Comparison of ENCODE assay signal across 7 mouse cellular contexts in the genomic region with DNA sequence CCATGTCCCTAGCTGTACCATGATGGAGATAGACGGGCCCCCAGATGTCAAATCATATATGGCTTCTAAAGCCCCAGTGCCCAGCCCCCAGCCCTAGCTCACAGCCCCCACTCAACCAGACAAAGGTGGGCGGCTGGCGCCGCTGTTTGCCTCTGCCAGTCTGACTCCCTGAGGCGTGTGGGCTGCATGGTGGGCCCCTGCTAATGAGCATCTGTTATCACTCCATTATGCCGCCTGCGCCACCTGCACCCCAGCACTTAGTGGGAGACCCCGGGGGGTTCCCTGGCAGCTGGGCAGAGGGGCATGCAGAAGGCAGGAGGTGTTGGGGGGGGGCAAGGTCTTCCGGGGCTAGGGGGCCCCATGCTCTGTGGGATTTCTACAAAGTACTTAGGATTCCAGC. TPM values are rescaled to one million over a fixed set of nuclear protein-coding genes. Genes with fewer than 3 reads are reported as not detected.
DNase-seq lines count a peak whose midpoint lies in the region; ATAC-seq lines count a peak whose summit lies in the region.

No protein-coding gene starts in this region.

- no peak overlapping the region; the same call in 1 of the 2 replicates for H3K9ac ChIP-seq in neural tube, embryonic 11.5 days (ENCODE audit: low read length)
- H3K9ac ChIP-seq in hindbrain, embryonic 11.5 days (ENCODE audit: low read depth, low read length): no peak overlapping the region
- peak overlapping the region; percentile 45 for H3K9ac ChIP-seq in liver, embryonic 16.5 days (ENCODE audit: low read depth, low read length)

- H3K36me3 ChIP-seq in neural tube, embryonic 11.5 days (ENCODE audit: control insufficient read depth, insufficient read depth, low read length): no peaks in the 10 kb centered on the region
- H3K36me3 ChIP-seq in hindbrain, embryonic 11.5 days (ENCODE audit: control insufficient read depth, insufficient read depth, low read length): no peaks in the 10 kb centered on the region
- no peaks in the 10 kb centered on the region for H3K36me3 ChIP-seq in liver, embryonic 16.5 days (ENCODE audit: control insufficient read depth, insufficient read depth)

- H3K9me3 ChIP-seq in neural tube, embryonic 11.5 days (ENCODE audit: control insufficient read depth, low read length): no peaks in the 10 kb centered on the region
- no peaks in the 10 kb centered on the region for H3K9me3 ChIP-seq in hindbrain, embryonic 11.5 days (ENCODE audit: control insufficient read depth, low read length)
- H3K9me3 ChIP-seq in liver, embryonic 16.5 days (replicated peaks; ENCODE audit: control insufficient read depth, low read length): no peaks in the 10 kb centered on the region

- peak; percentile 67 for ATAC-seq in neural tube, embryonic 11.5 days (ENCODE audit: insufficient read depth, low FRiP score, low TSS enrichment)
- ATAC-seq in hindbrain, embryonic 11.5 days (ENCODE audit: low FRiP score): peak; percentile 75
- no peak for ATAC-seq in liver, embryonic 16.5 days (ENCODE audit: low read depth)

- 36% methylated on average over 9 of the region's 9 CpGs for WGBS in neural tube, embryonic 11.5 days
- 39% methylated on average over 9 of the region's 9 CpGs for WGBS in hindbrain, embryonic 11.5 days
- WGBS in liver, embryonic 16.5 days (ENCODE audit: insufficient replicate concordance): 15% methylated on average over 9 of the region's 9 CpGs

- peak; percentile 53 for DNase-seq in neural tube, embryonic 11.5 days (ENCODE audit: low spot score)
- DNase-seq in neural tube, embryonic 10.5 days (ENCODE audit: extremely low spot score, low spot score): no peak
- peak; percentile 51 for DNase-seq in hindbrain, embryonic 11.5 days (ENCODE audit: low spot score)
- peak; percentile 67 for DNase-seq in thymus, postnatal 4 days
- no peak for DNase-seq in layer of hippocampus, adult 8-10 months (ENCODE audit: low spot score in 2 of 2)
- DNase-seq in spleen, adult 18-20 months: no peak

- no peak overlapping the region for H3K4me2 ChIP-seq in neural tube, embryonic 11.5 days (ENCODE audit: low read depth)
- H3K4me2 ChIP-seq in hindbrain, embryonic 11.5 days (replicated peaks; ENCODE audit: low read depth, low read length): no peak overlapping the region
- peak overlapping the region; percentile 73 for H3K4me2 ChIP-seq in liver, embryonic 16.5 days (ENCODE audit: low read depth, low read length)

- no peak overlapping the region for H3K27ac ChIP-seq in neural tube, embryonic 11.5 days (ENCODE audit: low read depth, low read length)
- no peak overlapping the region for H3K27ac ChIP-seq in hindbrain, embryonic 11.5 days (ENCODE audit: low read depth, low read length)
- no peak overlapping the region for H3K27ac ChIP-seq in liver, embryonic 16.5 days (ENCODE audit: low read length)

- H3K27me3 ChIP-seq in neural tube, embryonic 11.5 days (ENCODE audit: control insufficient read depth, insufficient read depth, low read length): 0 out of 2 replicates have a peak, but pooled peaks cover 5% of the 10 kb centered on the region
- no peaks in the 10 kb centered on the region for H3K27me3 ChIP-seq in hindbrain, embryonic 11.5 days (ENCODE audit: control insufficient read depth, insufficient read depth, low read length)
- H3K27me3 ChIP-seq in liver, embryonic 16.5 days (ENCODE audit: control insufficient read depth, insufficient read depth, low read depth, low read length): no peaks in the 10 kb centered on the region; the same call in 1 of the 2 replicates

- no peak overlapping the region for H3K4me3 ChIP-seq in neural tube, embryonic 11.5 days (ENCODE audit: low read depth, low read length)
- no peak overlapping the region for H3K4me3 ChIP-seq in hindbrain, embryonic 11.5 days (ENCODE audit: low read depth, low read length)
- H3K4me3 ChIP-seq in liver, embryonic 16.5 days (ENCODE audit: low read depth, low read length): peak overlapping the region; percentile 50

- H3K4me1 ChIP-seq in neural tube, embryonic 11.5 days (ENCODE audit: control insufficient read depth, insufficient read depth, low read length): peaks cover 16% of the 10 kb centered on the region
- peaks cover 4% of the 10 kb centered on the region for H3K4me1 ChIP-seq in hindbrain, embryonic 11.5 days (replicated peaks; ENCODE audit: control insufficient read depth, insufficient read depth, low read length)
- H3K4me1 ChIP-seq in liver, embryonic 16.5 days (ENCODE audit: control insufficient read depth, low read depth, low read length): peaks cover 67% of the 10 kb centered on the region

RNA-seq across cellular contexts. Expression of a gene that starts 3.6 kb away (rescaled TPM):
- 133 and 140 TPM in 2 replicates for polyA plus RNA-seq in neural tube, embryonic 11.5 days (2014; fragmentation: Nextera tagmentation; extraction: Ambion mirVana)
- polyA plus RNA-seq in hindbrain, embryonic 11.5 days (2014; fragmentation: Nextera tagmentation; extraction: Ambion mirVana): 138 and 160 TPM in 2 replicates
- 45.0 and 50.6 TPM in 2 replicates for polyA plus RNA-seq in liver, embryonic 16.5 days (2015; fragmentation: Nextera tagmentation; extraction: Ambion mirVana)
- total RNA-seq in layer of hippocampus, adult 8-10 months (2022): 10 to 100 TPM; 81.5 to 97.4 (median 90.2) TPM

RNA-seq across cellular contexts. Expression of a gene that starts 39.4 kb away (rescaled TPM):
- 3.5 and 4.1 TPM in 2 replicates for polyA plus RNA-seq in neural tube, embryonic 11.5 days (2014; fragmentation: Nextera tagmentation; extraction: Ambion mirVana)
- polyA plus RNA-seq in hindbrain, embryonic 11.5 days (2014; fragmentation: Nextera tagmentation; extraction: Ambion mirVana): 2.5 and 4.7 TPM in 2 replicates
- polyA plus RNA-seq in liver, embryonic 16.5 days (2015; fragmentation: Nextera tagmentation; extraction: Ambion mirVana): 8.3 and 9.1 TPM in 2 replicates
- under 1 TPM in 3 of 4 experiments, not detected in 1; 0.20 to 0.47 (median 0.27) TPM for total RNA-seq in layer of hippocampus, adult 8-10 months (2022)

RNA-seq across cellular contexts. Expression of a gene that starts 54.6 kb away (rescaled TPM):
- 0.31 TPM in 1 of 2 replicates, not detected in the other for polyA plus RNA-seq in neural tube, embryonic 11.5 days (2014; fragmentation: Nextera tagmentation; extraction: Ambion mirVana)
- polyA plus RNA-seq in hindbrain, embryonic 11.5 days (2014; fragmentation: Nextera tagmentation; extraction: Ambion mirVana): 0.14 TPM in 2 replicates
- polyA plus RNA-seq in liver, embryonic 16.5 days (2015; fragmentation: Nextera tagmentation; extraction: Ambion mirVana): 0.37 and 0.39 TPM in 2 replicates
- under 1 TPM in 2 of 4 experiments, not detected in 2; 0.73 to 0.85 TPM for total RNA-seq in layer of hippocampus, adult 8-10 months (2022)

Comparison
In these comparisons a context has a peak if more than half of its experiments do, and no peak if none do; other contexts are left out.
1. DNase-seq: peak in neural tube, embryonic 11.5 days (single experiment), hindbrain, embryonic 11.5 days (single experiment) and thymus, postnatal 4 days (single experiment); none in neural tube, embryonic 10.5 days (single experiment), layer of hippocampus, adult 8-10 months (0 of 2) and spleen, adult 18-20 months (0 of 2).